Mouse (Mus musculus) embryonic fibroblast, embryonic 13.5 days (primary cell): ENCODE measurements at regions not wholly inside any gene's neighbourhood (a gene's known extent, or its start where the extent isn't known, plus 50 kb on each side); places are given as distances from the start of the nearest gene placed in this dataset.

ENCODE experiments used
- H3K27ac ChIP-seq: 2 replicates; pipeline ENCODE4 v1.5.1; 2012; ENCODE audit warnings: low read length, control low read depth, inconsistent platforms; ENCODE audit not compliant: insufficient read depth
- H3K4me1 ChIP-seq: 2 replicates; pipeline ENCODE4 v1.6.1; 2011; ENCODE audit warnings: low read length; ENCODE audit not compliant: control insufficient read depth, insufficient read depth
- H3K4me3 ChIP-seq: 2 replicates; pipeline ENCODE4 v1.5.1; 2011; ENCODE audit warnings: mild to moderate bottlenecking, control low read depth, low read length; ENCODE audit not compliant: insufficient read depth
- CTCF ChIP-seq: IDR thresholded peaks from 2 replicates; pipeline ENCODE4 v1.5.1; 2011; ENCODE audit warnings: mild to moderate bottlenecking, control low read depth, low read length, moderate library complexity, borderline replicate concordance; ENCODE audit not compliant: insufficient read depth
- POLR2A ChIP-seq: IDR thresholded peaks from 2 replicates; pipeline ENCODE4 v1.6.1; 2011; ENCODE audit warnings: low read depth, mild to moderate bottlenecking, control low read depth, low read length, moderate library complexity

GRCm38 (mm10) chr6:66367263-66367662 lies 167.9 kb upstream of the Mad2l1 start:
- no peak overlapping the region for H3K27ac ChIP-seq
- H3K4me3 ChIP-seq, result no peak overlapping the region
- TF ChIP-seq POLR2A (no peak), CTCF (no peak)
- no peaks in the 10 kb centered on the region for H3K4me1 ChIP-seq

GRCm38 (mm10) chr6:66381279-66381934 lies 153.8 kb upstream of the Mad2l1 start:
- Histone ChIP-seq H3K4me3 (no peak overlapping the region), H3K27ac (no peak overlapping the region), H3K4me1 (no peaks in the 10 kb centered on the region)
- TF ChIP-seq POLR2A, result no peak
- TF ChIP-seq CTCF, result no peak

DNA sequence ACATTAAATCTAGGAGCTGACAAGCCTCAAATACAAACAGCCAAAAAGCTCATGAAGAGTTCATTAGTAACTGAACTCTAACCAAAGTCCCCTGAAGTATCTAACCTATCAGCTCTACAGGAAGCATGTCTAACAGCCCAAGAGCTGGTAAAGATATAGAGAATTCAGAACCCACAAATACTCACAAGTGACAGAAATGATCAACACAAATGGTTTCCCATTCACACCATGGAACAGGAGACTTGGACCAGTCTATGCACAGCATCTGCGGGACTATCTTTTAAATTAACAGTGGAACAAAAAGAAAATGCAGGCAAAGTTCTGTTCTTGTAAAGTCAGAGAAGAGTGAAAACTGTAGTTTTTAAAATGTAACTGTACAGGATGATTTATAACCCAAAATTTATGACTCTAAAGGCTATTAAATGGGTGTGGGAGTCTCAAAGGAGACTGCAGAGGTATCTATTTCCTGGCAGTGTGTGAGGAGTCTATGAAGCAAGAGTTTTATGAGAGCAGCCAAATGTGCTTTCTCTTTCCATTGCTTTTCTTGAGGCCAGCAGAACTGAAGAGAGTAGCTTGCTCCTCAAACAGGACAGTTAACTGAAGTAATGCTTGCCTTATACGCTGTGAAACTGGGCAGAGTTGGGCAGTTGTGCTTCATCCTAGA lies 152.7 kb upstream of the Mad2l1 start:
- no peak for TF ChIP-seq CTCF
- TF ChIP-seq POLR2A, result no peak
- no peak overlapping the region for H3K27ac ChIP-seq
- H3K4me3 ChIP-seq, result no peak overlapping the region
- no peaks in the 10 kb centered on the region for H3K4me1 ChIP-seq

DNA sequence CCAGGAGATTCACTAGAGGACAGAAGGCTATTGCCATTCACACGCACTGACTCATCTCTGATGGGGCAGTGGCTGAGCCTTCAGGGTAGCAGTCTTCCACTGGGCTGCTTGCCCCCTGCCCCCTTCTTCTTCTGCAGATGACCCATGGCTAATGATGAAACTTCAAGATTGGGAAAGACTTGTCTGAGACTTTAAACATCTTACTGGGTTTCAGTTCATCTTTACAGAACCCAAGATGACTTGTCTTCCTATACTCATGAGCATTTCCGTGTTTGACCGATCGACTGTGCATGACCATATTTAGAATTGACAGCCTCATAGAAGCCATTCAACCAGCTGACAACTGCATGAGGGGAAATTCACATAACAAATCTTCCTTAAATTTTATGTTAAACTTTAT lies 140.0 kb upstream of the Mad2l1 start:
- TF ChIP-seq POLR2A, result no peak
- TF ChIP-seq CTCF, result no peak
- H3K27ac ChIP-seq, result no peak overlapping the region
- H3K4me1 ChIP-seq, result no peaks in the 10 kb centered on the region; the same call in 1 of the 2 replicates
- H3K4me3 ChIP-seq, result no peak overlapping the region

GRCm38 (mm10) chr6:66397411-66397810 lies 137.8 kb upstream of the Mad2l1 start:
- peaks cover 5% of the 10 kb centered on the region; the same call in 1 of the 2 replicates for H3K4me1 ChIP-seq
- H3K27ac ChIP-seq, result no peak overlapping the region
- TF ChIP-seq CTCF (no peak), POLR2A (no peak)

GRCm38 (mm10) chr6:66398674-66399073 lies 136.5 kb upstream of the Mad2l1 start:
- H3K27ac ChIP-seq, result no peak overlapping the region
- peaks cover 5% of the 10 kb centered on the region; the same call in 1 of the 2 replicates for H3K4me1 ChIP-seq
- H3K4me3 ChIP-seq, result no peak overlapping the region
- TF ChIP-seq POLR2A (no peak), CTCF (no peak)

More at GRCm38 (mm10) chr6:66397411-66397810, 137.8 kb upstream of the Mad2l1 start:
- H3K4me3 ChIP-seq, result no peak overlapping the region

DNA sequence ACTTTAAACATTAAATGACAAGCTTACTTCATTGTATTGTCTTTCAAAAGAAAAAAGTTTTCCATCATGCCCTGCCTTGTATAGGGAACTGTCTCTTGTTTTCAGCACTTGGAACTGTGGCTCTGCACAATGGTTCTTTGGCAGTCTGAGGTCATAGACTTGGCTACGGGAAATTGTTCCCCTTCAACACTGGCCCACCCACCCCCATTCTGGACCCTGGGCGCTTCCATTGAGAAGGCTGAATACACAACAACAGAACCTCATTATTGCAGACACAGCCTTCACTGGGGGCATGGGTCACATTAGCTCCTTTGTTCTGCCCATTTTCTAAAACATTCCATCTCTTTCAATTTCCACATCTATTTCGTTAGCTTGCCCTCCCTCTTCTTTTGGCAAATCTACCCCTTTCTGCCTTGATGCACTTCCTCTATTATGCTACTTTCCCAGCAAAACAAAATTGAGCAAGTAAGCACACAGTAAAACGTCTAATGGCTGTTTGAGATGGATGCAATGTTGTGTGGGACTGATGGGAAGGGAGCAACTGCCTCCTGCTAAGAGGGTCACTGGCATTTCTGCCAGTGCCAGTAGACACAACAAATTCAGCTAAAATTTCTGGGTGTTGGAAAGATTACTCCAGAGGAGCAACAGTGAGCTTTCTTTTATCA lies 136.0 kb upstream of the Mad2l1 start:
- H3K4me3 ChIP-seq, result no peak overlapping the region
- H3K4me1 ChIP-seq, result peaks cover 5% of the 10 kb centered on the region; the same call in 1 of the 2 replicates
- H3K27ac ChIP-seq, result no peak overlapping the region
- no peak for TF ChIP-seq POLR2A

GRCm38 (mm10) chr6:66401468-66401867 lies 133.7 kb upstream of the Mad2l1 start:
- Histone ChIP-seq H3K4me3 (peak overlapping the region; percentile 7; the same call in 1 of the 2 replicates), H3K27ac (peak overlapping the region; percentile 42), H3K4me1 (peaks cover 5% of the 10 kb centered on the region; the same call in 1 of the 2 replicates)
- TF ChIP-seq CTCF, result no peak
- TF ChIP-seq POLR2A, result no peak

GRCm38 (mm10) chr6:66401868-66402440 lies 133.2 kb upstream of the Mad2l1 start:
- Histone ChIP-seq H3K4me1 (peaks cover 5% of the 10 kb centered on the region; the same call in 1 of the 2 replicates), H3K4me3 (peak overlapping the region; percentile 7; the same call in 1 of the 2 replicates), H3K27ac (peak overlapping the region; percentile 42; the same call in 1 of the 2 replicates)
- TF ChIP-seq CTCF (no peak), POLR2A (no peak)
